Mouse (Mus musculus) retina, adult 2 months (tissue): ENCODE data around the gene Rbm48.
"Not testable (repeated sequence)": the region's sequence is repeated elsewhere in the genome, so short reads cannot be mapped to it uniquely, and the experiment has no call there.

Source experiments
- DNase-seq: peaks from one replicate; pipeline ENCODE4 v3.0.0-alpha.2; 2012; ENCODE audit warnings: low read depth, low spot score

Gene Rbm48

GRCm38 (mm10) chr5:3596399-3596766 is at the start of gene Rbm48:
Gene Rbm48, minus strand, starts transcription at chr5:3596585.
- DNase-seq: peak; percentile 77

GRCm38 (mm10) chr5:3645326-3645725 is 48.9 kb upstream of the Rbm48 start:
- DNase-seq: no peak

- DNase-seq: no peak
Observed at GRCm38 (mm10) chr5:3644621-3645020, 48.2 kb upstream of the Rbm48 start.

- no peak for DNase-seq
Observed at GRCm38 (mm10) chr5:3635286-3635685, 38.9 kb upstream of the Rbm48 start.

GRCm38 (mm10) chr5:3633951-3634350 is 37.6 kb upstream of the Rbm48 start:
- DNase-seq: no peak

GRCm38 (mm10) chr5:3633315-3633714 is 36.9 kb upstream of the Rbm48 start:
- no peak for DNase-seq

- DNase-seq: no peak
Observed at GRCm38 (mm10) chr5:3632285-3632684, 35.9 kb upstream of the Rbm48 start.

- DNase-seq: no peak
Observed at GRCm38 (mm10) chr5:3631512-3632271, 35.3 kb upstream of the Rbm48 start.

- DNase-seq: no peak
Observed at GRCm38 (mm10) chr5:3630055-3630454, 33.7 kb upstream of the Rbm48 start.

- no peak for DNase-seq
Observed at GRCm38 (mm10) chr5:3620486-3620885, 24.1 kb upstream of the Rbm48 start.

GRCm38 (mm10) chr5:3611835-3612234 is 15.4 kb upstream of the Rbm48 start:
- DNase-seq: not testable (repeated sequence)

- DNase-seq: no peak
Observed at GRCm38 (mm10) chr5:3609241-3609640, 12.9 kb upstream of the Rbm48 start.

GRCm38 (mm10) chr5:3607114-3607513 is 10.7 kb upstream of the Rbm48 start:
- DNase-seq: no peak

GRCm38 (mm10) chr5:3600790-3601189 is 4.4 kb upstream of the Rbm48 start:
- DNase-seq: no peak

- DNase-seq: no peak
Observed at GRCm38 (mm10) chr5:3600298-3600697, 3.9 kb upstream of the Rbm48 start.

GRCm38 (mm10) chr5:3598766-3599165 is 2.4 kb upstream of the Rbm48 start:
- no peak for DNase-seq

GRCm38 (mm10) chr5:3597171-3597570 is 786 bp upstream of the Rbm48 start:
- no peak for DNase-seq

- peak; percentile 95 for DNase-seq
Observed at GRCm38 (mm10) chr5:3595693-3596398, 539 bp downstream of the Rbm48 start, which contains the start of gene Pex1. Gene Pex1, plus strand, starts transcription at chr5:3596066.

GRCm38 (mm10) chr5:3579066-3579465 is 17.3 kb downstream of the Rbm48 start:
- no peak for DNase-seq

- DNase-seq: no peak
Observed at GRCm38 (mm10) chr5:3577939-3578338, 18.4 kb downstream of the Rbm48 start.

GRCm38 (mm10) chr5:3574825-3575224 is 21.6 kb downstream of the Rbm48 start:
- DNase-seq: no peak

- no peak for DNase-seq
Observed at GRCm38 (mm10) chr5:3571266-3571665, 25.1 kb downstream of the Rbm48 start, which contains the start of gene 1700109H08Rik. Gene 1700109H08Rik, plus strand, starts transcription at chr5:3571566.

- no peak for DNase-seq
Observed at GRCm38 (mm10) chr5:3554198-3554597, 42.2 kb downstream of the Rbm48 start.
